Mouse (Mus musculus): ENCODE measurements around the gene Gnpda2. TPM values are rescaled to one million over a fixed set of nuclear protein-coding genes. Genes with fewer than 3 reads are reported as not detected.

The Gnpda2 gene
- 5.9 and 6.4 TPM in 2 replicates for polyA plus RNA-seq (2015; fragmentation: Nextera tagmentation; extraction: Ambion mirVana)

DNA sequence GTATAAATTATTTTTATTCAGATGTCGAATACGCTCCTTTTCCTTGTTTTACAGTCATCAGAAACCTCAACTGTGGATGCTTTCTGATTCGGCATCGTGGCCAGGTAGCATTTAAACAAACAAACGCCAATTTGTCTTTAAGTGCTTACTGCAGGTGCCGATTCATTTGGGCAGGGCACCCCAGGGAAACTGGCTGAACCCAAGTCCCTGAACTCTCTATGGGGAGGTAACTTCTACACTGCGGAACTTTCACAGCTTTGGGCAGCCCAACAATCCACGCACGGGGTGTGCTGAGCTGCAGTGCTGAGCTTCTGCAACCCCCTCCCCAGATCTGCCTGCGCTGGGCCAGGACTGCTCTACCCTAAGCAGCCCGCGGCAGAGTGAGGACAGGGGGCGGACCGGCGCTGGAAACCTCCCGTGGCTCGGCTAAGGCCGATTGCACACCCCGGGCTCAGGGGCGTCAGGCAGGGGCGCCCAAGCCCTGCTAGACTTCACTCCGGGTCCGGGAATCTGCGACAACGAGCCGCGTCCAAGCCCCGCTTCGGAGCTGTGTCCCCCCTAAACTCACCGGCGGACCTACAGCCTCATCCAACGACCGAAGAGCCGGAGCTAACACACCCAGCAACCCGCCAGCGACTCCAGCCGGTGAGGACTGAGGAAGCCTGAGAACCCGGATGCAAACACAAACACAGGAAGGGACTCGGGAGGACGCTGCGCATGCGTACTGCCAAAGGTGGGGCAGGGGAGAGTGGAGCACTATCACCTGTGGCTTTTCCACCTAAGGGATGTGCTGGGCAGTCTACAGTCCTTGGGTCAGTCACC lies at the start of gene Gnpda2:
TSS of gene Gnpda2 (minus strand) at position 701 of the 822 bp plus-strand sequence.
- H3K9ac ChIP-seq (ENCODE audit: low read depth, low read length): peak within 1 kb of the TSS; percentile 79
- no peaks in the 10 kb centered on the region for H3K27me3 ChIP-seq (ENCODE audit: control insufficient read depth, insufficient read depth, low read depth, low read length)
- H3K4me2 ChIP-seq (ENCODE audit: low read depth, low read length): peak within 1 kb of the TSS; percentile 71
- ATAC-seq (ENCODE audit: low read depth): peak; percentile 89
- WGBS (ENCODE audit: insufficient replicate concordance): 3% methylated on average over 42 of the region's 42 CpGs
- H3K4me3 ChIP-seq (ENCODE audit: low read depth, low read length): peak within 1 kb of the TSS; percentile 73
- no peaks in the 10 kb centered on the region; the same call in 1 of the 2 replicates for H3K4me1 ChIP-seq (ENCODE audit: control insufficient read depth, low read depth, low read length)
- H3K9me3 ChIP-seq (replicated peaks; ENCODE audit: control insufficient read depth, low read length): no peaks in the 10 kb centered on the region
- H3K36me3 ChIP-seq (ENCODE audit: control insufficient read depth, insufficient read depth): no peaks in the 10 kb centered on the region
- H3K27ac ChIP-seq (ENCODE audit: low read length): 0 out of 2 replicates have a peak within 1 kb of the TSS, but pooled peaks have one; percentile 20

DNA sequence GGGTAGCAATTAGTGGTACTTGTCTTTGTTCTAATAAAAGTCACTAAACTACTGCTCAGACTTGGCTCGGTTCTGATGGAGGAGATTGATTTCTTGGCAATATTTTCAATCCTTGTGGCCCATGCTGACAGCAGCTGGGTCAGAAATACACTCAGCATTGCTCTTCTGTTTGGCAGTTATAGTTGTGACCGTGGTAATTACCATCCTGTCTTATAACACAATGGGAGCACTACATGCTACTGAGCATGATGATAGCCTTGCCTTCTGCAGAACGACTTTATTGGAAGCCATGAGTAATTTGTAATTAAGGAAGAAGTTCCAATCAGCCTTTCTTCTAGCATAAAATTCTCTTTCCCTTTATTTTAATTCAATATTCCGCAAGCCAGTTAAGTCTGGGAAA lies 42.6 kb upstream of the Gnpda2 start:
- Histone ChIP-seq H3K27ac (ENCODE audit: low read length) (no peak overlapping the region), H3K4me3 (ENCODE audit: low read depth, low read length) (no peak overlapping the region), H3K36me3 (ENCODE audit: control insufficient read depth, insufficient read depth) (no peaks in the 10 kb centered on the region), H3K4me1 (ENCODE audit: control insufficient read depth, low read depth, low read length) (no peaks in the 10 kb centered on the region), H3K9me3 (replicated peaks; ENCODE audit: control insufficient read depth, low read length) (no peaks in the 10 kb centered on the region), H3K4me2 (ENCODE audit: low read depth, low read length) (no peak overlapping the region), H3K9ac (ENCODE audit: low read depth, low read length) (no peak overlapping the region), H3K27me3 (ENCODE audit: control insufficient read depth, insufficient read depth, low read depth, low read length) (no peaks in the 10 kb centered on the region)
- WGBS (ENCODE audit: insufficient replicate concordance): 48% methylated on average over 4 of the region's 4 CpGs
- ATAC-seq (ENCODE audit: low read depth): no peak

DNA sequence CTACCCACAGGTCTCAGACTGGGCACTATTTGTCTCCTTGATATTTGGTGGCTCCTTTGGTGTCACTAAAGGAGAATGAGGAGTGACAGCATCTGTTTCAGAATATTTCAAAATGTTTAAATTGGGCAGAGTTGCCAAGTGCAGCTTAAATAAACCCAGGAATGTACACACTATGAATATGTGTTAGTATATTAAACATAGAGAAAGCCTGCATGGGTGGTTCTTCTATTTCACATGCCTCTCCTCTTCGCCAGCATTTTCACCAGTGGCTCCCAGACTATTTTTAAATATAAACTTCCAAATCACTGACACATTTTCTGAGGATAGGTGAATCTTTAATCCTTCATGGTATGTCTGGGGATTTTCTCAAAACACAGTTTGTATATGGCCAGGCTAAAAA lies 28.8 kb upstream of the Gnpda2 start:
- Histone ChIP-seq H3K9me3 (replicated peaks; ENCODE audit: control insufficient read depth, low read length) (no peaks in the 10 kb centered on the region), H3K4me3 (ENCODE audit: low read depth, low read length) (no peak overlapping the region), H3K27ac (ENCODE audit: low read length) (no peak overlapping the region), H3K4me2 (ENCODE audit: low read depth, low read length) (no peak overlapping the region), H3K4me1 (ENCODE audit: control insufficient read depth, low read depth, low read length) (no peaks in the 10 kb centered on the region), H3K36me3 (ENCODE audit: control insufficient read depth, insufficient read depth) (no peaks in the 10 kb centered on the region), H3K27me3 (ENCODE audit: control insufficient read depth, insufficient read depth, low read depth, low read length) (no peaks in the 10 kb centered on the region), H3K9ac (ENCODE audit: low read depth, low read length) (no peak overlapping the region)
- ATAC-seq (ENCODE audit: low read depth): no peak
- 20% methylated on average over 1 of the region's 1 CpGs for WGBS (ENCODE audit: insufficient replicate concordance)

DNA sequence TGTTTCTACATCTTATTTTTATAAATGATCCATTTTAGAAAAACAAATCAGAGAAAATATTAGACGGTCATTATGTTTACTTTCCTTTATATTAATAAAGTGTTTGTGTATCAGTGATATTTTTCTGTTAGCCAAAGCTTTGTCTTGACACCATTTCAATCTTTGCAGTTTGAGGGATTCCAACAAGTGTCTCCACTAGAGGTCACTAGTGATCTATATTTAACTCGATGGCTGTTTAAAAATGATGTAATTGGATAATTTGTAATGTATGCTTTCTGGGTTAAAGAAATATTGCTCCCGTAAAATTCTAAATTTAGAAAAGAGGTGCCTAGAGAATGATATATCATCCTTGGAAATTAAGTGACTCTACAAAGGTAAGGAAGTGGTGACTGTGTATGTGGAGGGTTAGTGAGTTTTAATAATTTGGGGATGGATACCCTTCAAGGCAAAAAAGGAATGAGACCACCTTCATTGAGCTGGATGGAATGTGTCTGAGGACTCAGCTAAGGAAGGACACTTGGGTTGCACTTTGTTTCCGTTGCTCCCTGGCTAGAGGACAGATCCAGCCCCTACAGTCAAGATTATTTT lies 21.2 kb upstream of the Gnpda2 start:
- Histone ChIP-seq H3K27me3 (ENCODE audit: control insufficient read depth, insufficient read depth, low read depth, low read length) (no peaks in the 10 kb centered on the region), H3K4me2 (ENCODE audit: low read depth, low read length) (no peak overlapping the region), H3K9ac (ENCODE audit: low read depth, low read length) (no peak overlapping the region), H3K9me3 (replicated peaks; ENCODE audit: control insufficient read depth, low read length) (no peaks in the 10 kb centered on the region), H3K27ac (ENCODE audit: low read length) (no peak overlapping the region), H3K4me3 (ENCODE audit: low read depth, low read length) (no peak overlapping the region), H3K4me1 (ENCODE audit: control insufficient read depth, low read depth, low read length) (no peaks in the 10 kb centered on the region), H3K36me3 (ENCODE audit: control insufficient read depth, insufficient read depth) (no peaks in the 10 kb centered on the region)
- no peak for ATAC-seq (ENCODE audit: low read depth)
- 12% methylated on average over 4 of the region's 4 CpGs for WGBS (ENCODE audit: insufficient replicate concordance)

DNA sequence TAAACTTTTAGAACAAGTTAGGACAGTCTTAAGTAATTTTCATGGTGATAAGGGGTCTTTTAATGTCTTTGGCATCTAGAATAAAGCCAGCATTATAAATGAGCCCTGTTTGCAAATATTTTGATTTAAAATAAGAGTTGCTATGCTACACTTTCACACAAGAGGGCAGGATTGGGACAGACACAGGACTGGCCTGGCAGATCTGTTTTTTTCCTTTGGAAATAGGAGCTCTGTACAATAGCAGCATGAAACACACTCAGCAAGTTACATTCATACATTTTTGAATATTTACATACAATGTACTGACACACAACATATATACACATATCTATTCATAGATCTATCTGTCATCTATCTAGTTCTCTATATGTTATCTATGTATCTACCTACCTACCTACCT lies 8.9 kb upstream of the Gnpda2 start:
- H3K27me3 ChIP-seq (ENCODE audit: control insufficient read depth, insufficient read depth, low read depth, low read length): no peaks in the 10 kb centered on the region
- ATAC-seq (ENCODE audit: low read depth): no peak
- no peak overlapping the region for H3K4me2 ChIP-seq (ENCODE audit: low read depth, low read length)
- no peak overlapping the region for H3K27ac ChIP-seq (ENCODE audit: low read length)
- H3K9ac ChIP-seq (ENCODE audit: low read depth, low read length): no peak overlapping the region
- H3K4me3 ChIP-seq (ENCODE audit: low read depth, low read length): no peak overlapping the region
- H3K36me3 ChIP-seq (ENCODE audit: control insufficient read depth, insufficient read depth): no peaks in the 10 kb centered on the region
- no peaks in the 10 kb centered on the region for H3K9me3 ChIP-seq (replicated peaks; ENCODE audit: control insufficient read depth, low read length)
- no peaks in the 10 kb centered on the region for H3K4me1 ChIP-seq (ENCODE audit: control insufficient read depth, low read depth, low read length)

DNA sequence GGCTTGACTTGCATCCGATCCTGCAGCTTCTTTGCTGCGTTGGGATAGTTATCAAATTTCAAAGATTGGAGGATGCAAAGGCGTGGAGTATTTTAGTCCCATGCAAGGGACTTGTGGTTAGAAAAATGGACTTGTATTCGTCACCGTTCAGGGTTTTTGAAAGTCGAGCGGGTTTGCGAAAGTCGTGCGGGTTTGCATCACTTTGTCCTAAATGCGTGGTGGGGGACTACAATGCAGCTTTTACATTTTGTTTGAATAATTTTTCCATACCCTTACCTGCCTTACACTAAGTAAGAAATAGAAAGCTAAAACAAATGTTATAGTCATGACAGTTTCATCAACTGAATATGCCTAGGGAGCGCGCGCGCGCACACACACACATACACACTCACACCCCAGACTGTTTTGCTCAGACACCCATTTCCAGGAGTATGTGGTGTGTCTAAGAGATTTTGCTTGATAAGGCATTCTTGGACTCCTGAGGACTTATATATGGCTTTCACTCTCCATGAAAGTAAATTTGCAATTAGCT lies 34.7 kb downstream of the Gnpda2 start:
- 7% methylated on average over 16 of the region's 16 CpGs for WGBS (ENCODE audit: insufficient replicate concordance)
- ATAC-seq (ENCODE audit: low read depth): peak; percentile 4; the same call in 1 of the 2 replicates

DNA sequence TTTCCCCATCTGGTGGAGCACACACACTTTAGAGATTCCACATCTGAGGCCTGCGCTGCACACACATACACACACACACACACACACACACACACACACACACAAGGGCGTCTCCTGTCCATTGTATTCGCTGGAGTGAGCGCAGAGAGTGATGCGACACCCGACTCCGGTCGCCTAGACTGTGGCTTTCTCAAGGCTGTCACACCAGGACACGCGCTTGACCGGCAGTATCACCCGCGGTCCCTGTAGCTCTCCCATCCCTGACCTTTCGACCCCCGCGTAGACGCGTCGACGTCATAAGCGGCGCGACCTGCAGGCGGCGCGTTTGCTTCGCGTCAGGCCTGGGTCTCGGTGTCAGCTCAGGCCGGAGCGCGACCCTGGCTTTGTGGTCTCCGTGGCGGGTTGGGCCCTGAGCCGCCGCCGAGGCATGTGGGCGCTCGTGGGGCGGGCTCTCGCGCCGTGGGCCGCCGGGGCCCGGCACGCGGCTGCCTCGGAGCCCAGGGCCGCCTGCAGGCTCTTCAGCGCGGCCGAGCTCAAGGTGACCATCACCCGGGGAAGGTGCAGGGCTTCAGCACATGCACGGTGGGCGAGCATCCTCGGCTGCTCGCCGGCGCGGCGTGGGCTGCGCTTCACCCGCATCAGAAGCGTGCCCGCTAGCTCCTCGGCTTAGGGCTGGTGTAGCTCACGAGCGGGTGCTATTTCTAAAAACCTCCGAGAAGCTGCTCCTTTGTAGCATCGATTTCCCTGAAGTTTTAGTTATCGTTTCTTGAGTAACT lies 35.3 kb downstream of the Gnpda2 start, which contains the start of gene Guf1:
TSS of gene Guf1 (plus strand) at position 296 of the 776 bp plus-strand sequence.
- Histone ChIP-seq H3K27ac (ENCODE audit: low read length) (peak within 1 kb of the TSS; percentile 55; the same call in 1 of the 2 replicates), H3K4me3 (ENCODE audit: low read depth, low read length) (peak within 1 kb of the TSS; percentile 90), H3K27me3 (ENCODE audit: control insufficient read depth, insufficient read depth, low read depth, low read length) (no peaks in the 10 kb centered on the region), H3K4me2 (ENCODE audit: low read depth, low read length) (peak within 1 kb of the TSS; percentile 78), H3K4me1 (ENCODE audit: control insufficient read depth, low read depth, low read length) (no peaks in the 10 kb centered on the region), H3K9me3 (replicated peaks; ENCODE audit: control insufficient read depth, low read length) (no peaks in the 10 kb centered on the region), H3K9ac (ENCODE audit: low read depth, low read length) (peak within 1 kb of the TSS; percentile 86), H3K36me3 (ENCODE audit: control insufficient read depth, insufficient read depth) (no peaks in the 10 kb centered on the region)
- ATAC-seq (ENCODE audit: low read depth): peak; percentile 93
- WGBS (ENCODE audit: insufficient replicate concordance): under 1% methylated on average over 67 of the region's 72 CpGs

More for the DNA sequence above, 34.7 kb downstream of the Gnpda2 start:
- Histone ChIP-seq H3K4me2 (ENCODE audit: low read depth, low read length) (peak overlapping the region; percentile 78), H3K27ac (ENCODE audit: low read length) (0 out of 2 replicates have a peak overlapping the region, but pooled peaks have one; percentile 55), H3K4me3 (ENCODE audit: low read depth, low read length) (peak overlapping the region; percentile 90), H3K4me1 (ENCODE audit: control insufficient read depth, low read depth, low read length) (no peaks in the 10 kb centered on the region), H3K9me3 (replicated peaks; ENCODE audit: control insufficient read depth, low read length) (no peaks in the 10 kb centered on the region), H3K27me3 (ENCODE audit: control insufficient read depth, insufficient read depth, low read depth, low read length) (no peaks in the 10 kb centered on the region), H3K36me3 (ENCODE audit: control insufficient read depth, insufficient read depth) (no peaks in the 10 kb centered on the region), H3K9ac (ENCODE audit: low read depth, low read length) (peak overlapping the region; percentile 86)

DNA sequence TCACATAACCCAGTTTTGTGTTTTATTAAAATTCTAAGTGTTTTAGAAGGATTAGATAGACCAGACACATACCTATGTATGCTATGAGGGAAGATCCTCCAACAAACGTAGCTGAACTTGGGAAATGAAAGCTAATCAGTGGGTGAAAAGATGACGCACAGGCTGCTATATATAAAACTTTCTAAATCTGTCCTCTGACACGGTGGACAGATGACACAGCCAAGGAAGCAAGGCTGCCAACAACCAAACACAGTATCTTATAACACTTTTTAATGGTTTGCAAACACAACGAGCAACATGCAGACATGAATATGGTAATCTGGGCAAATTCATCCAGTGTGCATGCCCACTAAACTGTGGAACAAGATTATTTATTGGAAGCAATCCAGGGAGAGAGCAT lies 49.7 kb downstream of the Gnpda2 start, which contains the start of gene Yipf7:
TSS of gene Yipf7 (minus strand) at position 160 of the 400 bp plus-strand sequence.
- Histone ChIP-seq H3K4me2 (ENCODE audit: low read depth, low read length) (no peak within 1 kb of the TSS), H3K36me3 (ENCODE audit: control insufficient read depth, insufficient read depth) (no peaks in the 10 kb centered on the region)

More for the DNA sequence above, 49.7 kb downstream of the Gnpda2 start, which contains the start of gene Yipf7:
- WGBS (ENCODE audit: insufficient replicate concordance): 47% methylated on average over 4 of the region's 4 CpGs
- no peak for ATAC-seq (ENCODE audit: low read depth)
- H3K4me1 ChIP-seq (ENCODE audit: control insufficient read depth, low read depth, low read length): no peaks in the 10 kb centered on the region
- no peak within 1 kb of the TSS for H3K9ac ChIP-seq (ENCODE audit: low read depth, low read length)
- H3K4me3 ChIP-seq (ENCODE audit: low read depth, low read length): no peak within 1 kb of the TSS
- no peaks in the 10 kb centered on the region for H3K9me3 ChIP-seq (replicated peaks; ENCODE audit: control insufficient read depth, low read length)
- H3K27ac ChIP-seq (ENCODE audit: low read length): no peak within 1 kb of the TSS
- H3K27me3 ChIP-seq (ENCODE audit: control insufficient read depth, insufficient read depth, low read depth, low read length): no peaks in the 10 kb centered on the region

All from liver, embryonic 16.5 days (tissue).